Mouse (Mus musculus): ENCODE results near the gene Hypk. TPM values are rescaled to one million over a fixed set of nuclear protein-coding genes. Genes with fewer than 3 reads are reported as not detected.
A peak's percentile ranks its signal among the peaks of the same experiment; 100 is the strongest.

Gene Hypk
- total RNA-seq (2015) (102 and 117 TPM in 2 replicates), total RNA-seq (2017) (106 and 130 TPM in 2 replicates)

DNA sequence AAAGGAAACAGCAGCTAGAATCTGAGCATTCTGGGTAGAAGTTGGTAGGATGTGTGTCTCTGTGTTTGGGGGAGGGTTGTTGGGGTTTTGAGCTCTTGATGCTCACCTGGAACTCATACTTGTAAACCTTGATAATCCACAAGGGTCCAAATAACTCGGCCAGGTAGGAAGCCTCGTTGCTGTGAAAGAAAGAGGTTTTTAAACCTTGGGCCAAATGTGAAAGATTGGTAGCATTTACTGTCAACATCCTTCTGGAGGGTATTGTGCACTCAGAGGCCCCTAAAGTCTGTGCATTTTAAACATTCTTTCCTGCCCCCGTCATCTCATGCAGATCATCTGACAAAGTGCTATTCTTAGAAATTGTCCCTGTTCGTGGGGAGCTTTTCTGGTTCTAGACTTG, at the start of gene Hypk:
TSS of gene Hypk (plus strand) at position 301 of the 400 bp plus-strand sequence.
- ATAC-seq (replicated peaks; ENCODE audit: poor library complexity), result no peak

- ATAC-seq (replicated peaks; ENCODE audit: poor library complexity), result no peak
These were observed 49.8 kb upstream of the Hypk start for GRCm38 (mm10) chr2:121403296-121403695.

- ATAC-seq (replicated peaks; ENCODE audit: poor library complexity), result peak; percentile 78
These were observed 44.9 kb upstream of the Hypk start for GRCm38 (mm10) chr2:121408160-121408559.

GRCm38 (mm10) chr2:121412843-121413386, 40.2 kb upstream of the Hypk start:
- peak; percentile 26 for ATAC-seq (replicated peaks; ENCODE audit: poor library complexity)

DNA sequence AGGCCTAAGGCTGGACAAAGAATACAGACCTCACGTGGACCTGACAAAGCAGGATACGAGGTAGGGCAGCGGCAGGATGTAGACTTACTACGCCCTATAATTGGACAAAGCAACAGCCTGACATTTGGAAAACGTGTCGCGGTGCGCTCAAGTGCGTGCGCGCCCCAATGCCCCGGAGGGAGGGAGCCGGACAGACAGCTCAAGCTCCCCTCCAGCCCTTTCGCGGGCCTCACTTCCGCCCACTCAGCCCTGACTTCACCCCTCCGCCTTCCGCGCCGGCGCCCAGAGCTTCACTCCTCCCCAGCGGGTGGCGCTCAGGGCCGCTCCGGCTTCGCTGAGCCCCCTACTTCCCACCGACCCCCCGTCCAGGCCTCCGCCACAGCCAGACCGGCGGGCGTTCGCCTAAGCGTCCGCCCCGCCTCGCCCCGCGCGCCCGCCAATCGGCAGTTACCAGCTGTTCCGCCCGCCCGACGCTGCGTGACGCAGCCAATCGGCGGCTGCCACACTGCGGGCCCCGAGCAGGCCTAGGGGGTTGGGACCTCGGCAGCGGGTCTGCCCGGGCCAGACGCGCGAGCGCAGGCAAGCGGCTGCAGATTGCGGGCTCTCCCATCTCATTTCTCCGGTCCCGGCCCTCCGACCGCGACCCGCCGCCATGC, 39.6 kb upstream of the Hypk start, which contains the start of the genes Pdia3 and Catsper2:
TSS of gene Pdia3 (plus strand) at position 389 of the 656 bp plus-strand sequence.
TSS of gene Catsper2 (minus strand) at position 406 of the 656 bp plus-strand sequence.
- peak; percentile 86 for ATAC-seq (replicated peaks; ENCODE audit: poor library complexity)

DNA sequence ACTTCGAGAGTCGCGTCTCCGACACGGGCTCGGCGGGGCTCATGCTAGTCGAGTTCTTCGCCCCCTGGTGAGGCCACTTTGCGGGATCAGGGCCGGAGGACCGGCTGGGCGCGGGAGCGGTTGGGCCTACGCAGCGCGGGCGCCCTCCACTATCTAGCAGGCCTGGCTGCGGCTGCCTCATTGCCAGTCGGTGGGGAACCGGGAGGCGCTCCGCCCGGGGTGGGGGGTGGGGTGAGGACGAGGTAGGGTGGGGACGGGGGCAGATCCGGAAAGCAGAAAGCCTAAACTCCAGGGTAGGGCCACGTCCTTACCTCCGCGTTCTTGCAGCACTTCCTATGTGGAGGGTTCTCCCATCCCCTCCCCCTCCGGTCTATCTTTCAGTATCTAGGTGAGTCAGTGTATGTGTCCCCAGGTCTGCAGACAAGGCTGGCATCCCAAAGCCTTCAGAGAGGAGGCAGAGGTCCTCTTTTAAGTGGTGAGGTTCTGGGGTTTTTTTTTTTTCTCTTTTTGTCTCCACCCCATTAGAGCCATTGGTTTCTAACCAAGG, 38.9 kb upstream of the Hypk start:
- ATAC-seq (replicated peaks; ENCODE audit: poor library complexity), result peak; percentile 23

- ATAC-seq (replicated peaks; ENCODE audit: poor library complexity), result no peak
These were observed 38.0 kb upstream of the Hypk start for GRCm38 (mm10) chr2:121415103-121415502.

DNA sequence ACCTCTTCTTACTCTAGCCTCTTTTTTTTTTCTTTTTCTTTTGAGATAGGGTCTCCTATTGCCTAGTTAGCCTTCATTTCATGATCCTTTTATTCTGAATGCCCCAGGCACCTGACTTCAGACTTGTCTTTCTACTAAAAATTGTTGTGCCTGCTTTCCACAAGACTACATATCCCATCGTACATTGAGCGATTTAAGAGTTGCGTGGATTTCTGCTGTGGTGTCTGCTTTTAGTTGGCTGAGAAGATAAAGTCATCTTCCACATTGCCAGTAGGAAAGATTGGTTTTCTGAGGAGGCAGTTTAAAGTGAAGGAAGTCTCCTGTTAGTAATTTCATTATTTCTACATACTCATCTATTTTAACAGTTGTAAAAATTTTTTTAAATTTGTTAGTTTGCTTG, 37.5 kb upstream of the Hypk start:
- ATAC-seq (replicated peaks; ENCODE audit: poor library complexity), result no peak

- ATAC-seq (replicated peaks; ENCODE audit: poor library complexity), result no peak
These were observed 36.7 kb upstream of the Hypk start for GRCm38 (mm10) chr2:121416356-121416755.

DNA sequence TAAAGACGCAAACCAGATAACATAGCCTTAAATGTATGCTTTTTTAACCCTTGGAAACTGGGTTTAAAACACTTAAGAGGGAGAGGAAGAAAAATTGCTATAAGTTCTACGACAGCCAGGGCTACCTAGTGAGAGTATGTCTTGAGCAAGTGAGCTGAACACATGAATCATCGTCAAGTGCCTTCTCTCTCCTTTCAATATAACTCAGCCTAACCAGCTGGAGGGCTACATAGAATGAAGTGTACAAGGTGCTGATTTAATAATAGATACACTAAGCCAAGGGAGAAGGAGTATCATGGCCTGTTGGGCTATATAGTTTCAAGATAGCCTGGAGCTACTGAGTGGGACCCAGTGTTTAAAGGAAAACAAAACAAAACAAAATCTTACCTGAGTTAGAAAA, 34.6 kb upstream of the Hypk start:
- ATAC-seq (replicated peaks; ENCODE audit: poor library complexity), result no peak

- ATAC-seq (replicated peaks; ENCODE audit: poor library complexity), result no peak
These were observed 29.9 kb upstream of the Hypk start for GRCm38 (mm10) chr2:121423166-121423565.

DNA sequence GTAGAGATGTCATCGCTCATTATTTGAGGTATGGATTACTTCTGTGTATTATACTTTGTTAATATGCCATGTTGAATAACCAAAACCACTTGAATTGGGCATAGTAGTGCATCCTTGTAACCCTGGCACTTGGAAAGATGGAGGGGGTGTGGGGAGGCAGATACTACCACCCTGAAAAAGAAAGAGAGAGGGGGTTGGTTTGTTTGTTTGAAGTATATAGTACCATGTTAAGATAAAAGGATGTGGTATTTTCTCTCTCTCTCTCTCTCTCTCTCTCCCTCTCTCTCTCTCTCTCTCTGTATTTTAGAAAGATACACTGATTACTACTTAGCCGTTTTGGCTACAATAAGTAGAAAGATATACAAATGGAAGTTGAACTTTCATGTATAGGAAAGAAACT, 27.2 kb upstream of the Hypk start:
- ATAC-seq (replicated peaks; ENCODE audit: poor library complexity), result no peak

DNA sequence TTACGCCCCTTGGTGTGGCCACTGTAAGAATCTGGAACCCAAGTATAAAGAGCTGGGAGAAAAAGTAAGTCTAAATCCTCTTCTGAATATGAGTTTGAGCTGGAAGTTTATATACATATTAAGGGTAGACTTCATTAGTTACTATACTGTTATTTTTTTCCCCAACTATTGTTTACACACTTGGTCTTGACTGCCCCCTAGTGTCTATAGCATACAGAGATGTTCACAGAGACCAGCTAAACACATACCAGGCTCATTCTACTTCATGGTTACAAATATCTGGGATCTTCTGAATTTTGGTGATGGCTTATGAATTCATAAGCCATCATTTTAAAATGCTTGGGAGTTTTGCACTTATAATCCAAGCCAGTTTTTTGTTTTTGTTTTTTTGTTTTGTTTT, 18.2 kb upstream of the Hypk start:
- peak; percentile 78 for ATAC-seq (replicated peaks; ENCODE audit: poor library complexity)

DNA sequence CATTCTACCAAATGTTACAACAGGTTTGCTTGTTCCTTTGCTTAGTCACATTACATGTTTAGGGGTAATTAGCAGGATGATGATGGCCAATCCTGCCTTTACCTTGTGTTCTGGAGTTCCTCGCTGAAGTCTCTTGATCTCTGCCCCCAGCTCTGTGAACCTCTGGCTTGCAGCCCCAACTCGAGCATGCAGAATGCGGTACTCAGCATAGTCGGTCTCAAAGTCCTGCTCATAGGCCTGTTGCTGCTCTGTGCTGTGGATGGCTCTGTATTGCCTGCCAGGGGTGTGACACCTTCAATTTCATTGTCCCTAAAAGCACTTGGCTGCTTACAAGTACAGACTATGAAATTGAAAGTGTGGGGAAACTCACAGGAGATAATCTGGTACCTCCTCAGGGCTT, 13.3 kb upstream of the Hypk start:
- no peak for ATAC-seq (replicated peaks; ENCODE audit: poor library complexity)

DNA sequence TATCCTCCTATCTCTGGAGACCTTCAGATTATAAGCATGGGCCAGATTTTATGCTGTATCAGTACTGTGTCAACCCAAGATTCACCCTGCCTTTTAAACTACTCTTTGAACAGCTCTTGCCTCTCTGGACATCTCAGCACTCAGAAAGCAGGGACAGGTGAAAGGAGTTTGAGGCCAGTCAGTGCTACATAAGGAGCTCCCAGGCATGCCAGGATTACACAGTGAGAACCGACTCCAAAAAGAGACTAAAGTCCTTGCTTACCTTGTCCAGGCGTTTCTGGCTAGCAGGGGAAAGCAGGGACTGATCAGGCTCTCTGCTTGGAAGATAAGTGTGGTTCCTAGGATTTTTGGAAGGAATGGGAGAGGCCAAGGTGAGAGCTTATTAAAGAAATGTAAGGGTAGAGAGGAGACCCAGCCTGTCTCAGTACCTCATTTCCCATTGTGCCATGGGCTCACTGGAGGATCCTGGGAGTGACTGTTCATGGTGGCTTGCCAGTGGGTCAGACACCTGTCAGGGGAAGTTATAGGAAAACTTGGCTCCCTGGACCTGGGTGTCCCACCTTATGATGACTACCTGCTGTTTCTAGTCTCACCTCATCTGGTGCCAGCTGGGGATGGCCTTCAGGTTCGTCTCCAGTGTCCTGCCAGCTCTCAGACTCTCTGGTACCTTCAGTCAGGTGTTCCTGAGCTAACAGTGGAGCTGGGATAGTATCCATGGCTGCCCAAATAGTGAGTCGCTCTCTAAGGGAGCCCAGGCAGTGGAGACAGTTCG, 12.1 kb upstream of the Hypk start:
- ATAC-seq (replicated peaks; ENCODE audit: poor library complexity), result no peak

DNA sequence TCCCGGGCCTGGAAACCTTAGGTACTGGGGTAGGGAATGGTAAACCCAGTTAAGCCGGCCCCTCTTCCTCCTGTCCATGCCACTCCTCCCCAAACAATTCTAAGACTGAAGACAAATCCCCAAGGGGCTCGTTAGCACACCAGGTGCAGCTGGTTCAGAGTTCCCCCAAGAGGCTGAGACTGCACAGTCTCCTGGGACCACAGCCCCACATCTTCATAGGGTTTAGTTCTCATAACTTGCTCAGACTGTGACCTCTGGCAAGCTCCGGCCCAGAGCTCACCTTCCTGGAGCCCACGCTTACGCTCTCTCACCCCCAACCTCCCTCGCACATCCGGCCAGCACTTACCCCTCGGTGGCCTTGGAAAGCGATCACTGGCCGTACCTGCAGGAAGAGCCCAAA, 11.3 kb upstream of the Hypk start:
- ATAC-seq (replicated peaks; ENCODE audit: poor library complexity), result no peak

GRCm38 (mm10) chr2:121442259-121443067, 10.6 kb upstream of the Hypk start:
- peak; percentile 89 for ATAC-seq (replicated peaks; ENCODE audit: poor library complexity)

DNA sequence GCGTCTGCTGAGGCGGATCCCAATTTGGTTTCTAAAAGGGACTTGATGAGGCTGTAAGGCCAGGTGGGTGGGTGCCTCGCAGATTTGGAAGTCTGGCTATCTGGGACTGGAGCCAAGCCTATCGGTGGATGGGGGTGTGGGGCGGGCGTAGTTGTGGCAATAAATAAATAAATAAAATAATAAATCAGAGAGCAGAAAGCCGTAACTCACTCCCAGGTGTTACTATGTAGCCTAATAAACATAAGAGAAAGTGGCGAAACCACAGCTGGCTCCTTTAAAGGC, 10.1 kb upstream of the Hypk start:
- peak; percentile 28 for ATAC-seq (replicated peaks; ENCODE audit: poor library complexity)

DNA sequence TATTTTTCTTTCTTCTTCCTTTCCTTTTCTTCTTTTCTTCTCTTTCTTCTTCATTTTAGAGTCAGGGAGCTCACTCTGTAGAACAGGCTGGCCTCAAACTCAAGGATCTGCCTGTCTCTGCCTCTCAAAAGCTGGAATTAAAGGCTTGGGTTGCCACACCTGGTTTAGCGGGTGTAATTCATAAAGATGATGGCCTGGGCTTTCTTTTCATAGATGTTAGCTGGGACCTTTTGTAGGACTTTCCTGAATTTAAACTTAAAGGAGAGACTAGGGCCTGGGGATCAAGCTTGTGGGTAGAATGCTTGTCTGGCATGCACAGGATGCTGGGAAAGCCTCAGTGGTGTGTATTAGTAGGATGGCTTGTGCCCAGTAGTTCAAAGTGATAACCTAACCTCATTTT, 8.9 kb upstream of the Hypk start, which contains the start of gene Ell3:
TSS of gene Ell3 (minus strand) at position 101 of the 400 bp plus-strand sequence.
- no peak for ATAC-seq (replicated peaks; ENCODE audit: poor library complexity)

GRCm38 (mm10) chr2:121445117-121445516, 8.0 kb upstream of the Hypk start:
- no peak for ATAC-seq (replicated peaks; ENCODE audit: poor library complexity)

DNA sequence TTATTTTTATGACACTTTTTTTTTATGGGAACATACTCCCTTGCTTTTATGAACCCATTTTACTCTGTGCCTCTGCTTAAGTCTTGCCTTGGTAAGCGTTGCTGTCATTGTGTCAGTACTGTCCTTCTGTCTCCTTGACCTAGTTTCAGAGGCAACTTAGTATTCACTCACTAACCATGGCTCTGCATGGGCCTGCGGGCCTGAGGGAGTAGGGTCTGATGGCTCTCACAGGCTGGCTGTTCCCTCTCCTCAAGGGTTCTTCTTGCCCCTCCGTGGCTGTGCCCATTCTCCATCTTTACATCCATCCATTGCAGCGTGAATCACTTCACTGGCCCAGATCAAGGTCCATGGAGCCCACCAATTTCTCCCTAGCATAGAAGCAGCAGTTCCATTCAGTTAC, 6.6 kb upstream of the Hypk start:
- ATAC-seq (replicated peaks; ENCODE audit: poor library complexity), result no peak

Measured in megakaryocyte progenitor cell, adult 5-6 weeks (primary cell).